Mouse (Mus musculus): Measurements from ENCODE around the gene Acaa1b. TPM values are rescaled to one million over a fixed set of nuclear protein-coding genes. Genes with fewer than 3 reads are reported as not detected.

Acaa1b gene
- total RNA-seq, 1 experiment: 3.0 TPM

- no peak for TF ChIP-seq HCFC1 (IDR thresholded peaks at IDR 0.05; ENCODE audit: borderline replicate concordance, insufficient read depth, low read length)
- TF ChIP-seq ZC3H11A (IDR thresholded peaks at IDR 0.05; ENCODE audit: borderline replicate concordance, low read depth, low read length): no peak
- TF ChIP-seq MAFK (IDR thresholded peaks at IDR 0.05; ENCODE audit: insufficient read depth, low read depth, low read length): no peak
- TF ChIP-seq CHD2 (IDR thresholded peaks at IDR 0.05; ENCODE audit: low read depth, low read length): no peak
- TF ChIP-seq ZNF384 (IDR thresholded peaks at IDR 0.05; ENCODE audit: low read depth, low read length): no peak
- DNase-seq (ENCODE audit: low read depth, low spot score): no peak
- in situ Hi-C loops (cut with MboI; ENCODE audit: low sequenced_read_pairs in 2 of 2, unreplicated experiment in 2 of 2): no loop called here
- H3K36me3 ChIP-seq (ENCODE audit: control insufficient read depth, insufficient read depth, low read length, poor library complexity, severe bottlenecking): no peaks in the 10 kb centered on the region
- H3K27ac ChIP-seq (ENCODE audit: insufficient read depth, low read depth, low read length, poor library complexity, severe bottlenecking): no peak overlapping the region
- no peak overlapping the region for H3K4me3 ChIP-seq (ENCODE audit: insufficient read depth in 1 of 2, low read depth in 1 of 2, low read length in 2 of 2, poor library complexity in 1 of 2, severe bottlenecking in 1 of 2)
- H3K9ac ChIP-seq (ENCODE audit: insufficient read depth, low read depth, low read length, poor library complexity, severe bottlenecking): no peak overlapping the region
- H3K9me3 ChIP-seq (ENCODE audit: control insufficient read depth, insufficient read depth, low read depth, low read length): no peaks in the 10 kb centered on the region
- H3K4me1 ChIP-seq (ENCODE audit: control insufficient read depth in 2 of 2, insufficient read depth in 2 of 2, low read length in 2 of 2, poor library complexity in 1 of 2): no peaks in the 10 kb centered on the region
These were observed 22.4 kb upstream of the Acaa1b start for GRCm38 (mm10) chr9:119179292-119179691.

GRCm38 (mm10) chr9:119167608-119168007 is 10.7 kb upstream of the Acaa1b start:
- in situ Hi-C loops (cut with MboI; ENCODE audit: low sequenced_read_pairs in 2 of 2, unreplicated experiment in 2 of 2): no loop called here
- no peak overlapping the region for H3K4me3 ChIP-seq (ENCODE audit: insufficient read depth in 1 of 2, low read depth in 1 of 2, low read length in 2 of 2, poor library complexity in 1 of 2, severe bottlenecking in 1 of 2)
- H3K36me3 ChIP-seq (ENCODE audit: control insufficient read depth, insufficient read depth, low read length, poor library complexity, severe bottlenecking): no peaks in the 10 kb centered on the region
- no peak overlapping the region for H3K27ac ChIP-seq (ENCODE audit: insufficient read depth, low read depth, low read length, poor library complexity, severe bottlenecking)
- H3K9ac ChIP-seq (ENCODE audit: insufficient read depth, low read depth, low read length, poor library complexity, severe bottlenecking): no peak overlapping the region
- TF ChIP-seq HCFC1 (IDR thresholded peaks at IDR 0.05; ENCODE audit: borderline replicate concordance, insufficient read depth, low read length) (no peak), MAFK (IDR thresholded peaks at IDR 0.05; ENCODE audit: insufficient read depth, low read depth, low read length) (peak; percentile 60; the same call in 1 of the 2 replicates)
- H3K9me3 ChIP-seq (ENCODE audit: control insufficient read depth, insufficient read depth, low read depth, low read length): no peaks in the 10 kb centered on the region
- DNase-seq (ENCODE audit: low read depth, low spot score): no peak
- no peaks in the 10 kb centered on the region for H3K4me1 ChIP-seq (ENCODE audit: control insufficient read depth in 2 of 2, insufficient read depth in 2 of 2, low read length in 2 of 2, poor library complexity in 1 of 2)

GRCm38 (mm10) chr9:119165548-119165947 is 8.7 kb upstream of the Acaa1b start:
- no peak overlapping the region for H3K9ac ChIP-seq (ENCODE audit: insufficient read depth, low read depth, low read length, poor library complexity, severe bottlenecking)
- TF ChIP-seq HCFC1 (IDR thresholded peaks at IDR 0.05; ENCODE audit: borderline replicate concordance, insufficient read depth, low read length) (no peak), MAFK (IDR thresholded peaks at IDR 0.05; ENCODE audit: insufficient read depth, low read depth, low read length) (no peak), CHD2 (IDR thresholded peaks at IDR 0.05; ENCODE audit: low read depth, low read length) (no peak), ZNF384 (IDR thresholded peaks at IDR 0.05; ENCODE audit: low read depth, low read length) (no peak), ZC3H11A (IDR thresholded peaks at IDR 0.05; ENCODE audit: borderline replicate concordance, low read depth, low read length) (no peak)
- in situ Hi-C loops (cut with MboI; ENCODE audit: low sequenced_read_pairs in 2 of 2, unreplicated experiment in 2 of 2): no loop called here
- H3K9me3 ChIP-seq (ENCODE audit: control insufficient read depth, insufficient read depth, low read depth, low read length): no peaks in the 10 kb centered on the region
- no peaks in the 10 kb centered on the region for H3K36me3 ChIP-seq (ENCODE audit: control insufficient read depth, insufficient read depth, low read length, poor library complexity, severe bottlenecking)
- no peaks in the 10 kb centered on the region for H3K4me1 ChIP-seq (ENCODE audit: control insufficient read depth in 2 of 2, insufficient read depth in 2 of 2, low read length in 2 of 2, poor library complexity in 1 of 2)
- H3K4me3 ChIP-seq (ENCODE audit: insufficient read depth in 1 of 2, low read depth in 1 of 2, low read length in 2 of 2, poor library complexity in 1 of 2, severe bottlenecking in 1 of 2): no peak overlapping the region
- no peak overlapping the region for H3K27ac ChIP-seq (ENCODE audit: insufficient read depth, low read depth, low read length, poor library complexity, severe bottlenecking)
- DNase-seq (ENCODE audit: low read depth, low spot score): no peak

- Histone ChIP-seq H3K9ac (ENCODE audit: insufficient read depth, low read depth, low read length, poor library complexity, severe bottlenecking) (no peak overlapping the region), H3K4me3 (ENCODE audit: insufficient read depth in 1 of 2, low read depth in 1 of 2, low read length in 2 of 2, poor library complexity in 1 of 2, severe bottlenecking in 1 of 2) (no peak overlapping the region), H3K4me1 (ENCODE audit: control insufficient read depth in 2 of 2, insufficient read depth in 2 of 2, low read length in 2 of 2, poor library complexity in 1 of 2) (no peaks in the 10 kb centered on the region), H3K9me3 (ENCODE audit: control insufficient read depth, insufficient read depth, low read depth, low read length) (no peaks in the 10 kb centered on the region), H3K27ac (ENCODE audit: insufficient read depth, low read depth, low read length, poor library complexity, severe bottlenecking) (no peak overlapping the region), H3K36me3 (ENCODE audit: control insufficient read depth, insufficient read depth, low read length, poor library complexity, severe bottlenecking) (no peaks in the 10 kb centered on the region)
- DNase-seq (ENCODE audit: low read depth, low spot score): no peak
- in situ Hi-C loops (cut with MboI; ENCODE audit: low sequenced_read_pairs in 2 of 2, unreplicated experiment in 2 of 2): no loop called here
- TF ChIP-seq CHD2 (IDR thresholded peaks at IDR 0.05; ENCODE audit: low read depth, low read length): no peak
- TF ChIP-seq MAFK (IDR thresholded peaks at IDR 0.05; ENCODE audit: insufficient read depth, low read depth, low read length): no peak
- TF ChIP-seq ZC3H11A (IDR thresholded peaks at IDR 0.05; ENCODE audit: borderline replicate concordance, low read depth, low read length): no peak
These were observed 7.8 kb upstream of the Acaa1b start for GRCm38 (mm10) chr9:119164743-119165142.

- Histone ChIP-seq H3K27ac (ENCODE audit: insufficient read depth, low read depth, low read length, poor library complexity, severe bottlenecking) (no peak overlapping the region), H3K9ac (ENCODE audit: insufficient read depth, low read depth, low read length, poor library complexity, severe bottlenecking) (no peak overlapping the region), H3K9me3 (ENCODE audit: control insufficient read depth, insufficient read depth, low read depth, low read length) (no peaks in the 10 kb centered on the region), H3K4me1 (ENCODE audit: control insufficient read depth in 2 of 2, insufficient read depth in 2 of 2, low read length in 2 of 2, poor library complexity in 1 of 2) (no peaks in the 10 kb centered on the region), H3K36me3 (ENCODE audit: control insufficient read depth, insufficient read depth, low read length, poor library complexity, severe bottlenecking) (no peaks in the 10 kb centered on the region), H3K4me3 (ENCODE audit: insufficient read depth in 1 of 2, low read depth in 1 of 2, low read length in 2 of 2, poor library complexity in 1 of 2, severe bottlenecking in 1 of 2) (no peak overlapping the region)
- in situ Hi-C loops (cut with MboI; ENCODE audit: low sequenced_read_pairs in 2 of 2, unreplicated experiment in 2 of 2): no loop called here
- TF ChIP-seq HCFC1 (IDR thresholded peaks at IDR 0.05; ENCODE audit: borderline replicate concordance, insufficient read depth, low read length): no peak
- no peak for TF ChIP-seq ZNF384 (IDR thresholded peaks at IDR 0.05; ENCODE audit: low read depth, low read length)
- TF ChIP-seq CHD2 (IDR thresholded peaks at IDR 0.05; ENCODE audit: low read depth, low read length): no peak
- TF ChIP-seq MAFK (IDR thresholded peaks at IDR 0.05; ENCODE audit: insufficient read depth, low read depth, low read length): no peak
- TF ChIP-seq ZC3H11A (IDR thresholded peaks at IDR 0.05; ENCODE audit: borderline replicate concordance, low read depth, low read length): no peak
- DNase-seq (ENCODE audit: low read depth, low spot score): no peak
These were observed 3.8 kb upstream of the Acaa1b start for GRCm38 (mm10) chr9:119160689-119161088.

All from ES-E14 (cell line).